Mouse (Mus musculus): ENCODE results near the gene Hoxa13. TPM values are rescaled to one million over a fixed set of nuclear protein-coding genes. Genes with fewer than 3 reads are reported as not detected.

Gene Hoxa13
- polyA plus RNA-seq, 1 experiment from 2014 or later = not detected

DNA sequence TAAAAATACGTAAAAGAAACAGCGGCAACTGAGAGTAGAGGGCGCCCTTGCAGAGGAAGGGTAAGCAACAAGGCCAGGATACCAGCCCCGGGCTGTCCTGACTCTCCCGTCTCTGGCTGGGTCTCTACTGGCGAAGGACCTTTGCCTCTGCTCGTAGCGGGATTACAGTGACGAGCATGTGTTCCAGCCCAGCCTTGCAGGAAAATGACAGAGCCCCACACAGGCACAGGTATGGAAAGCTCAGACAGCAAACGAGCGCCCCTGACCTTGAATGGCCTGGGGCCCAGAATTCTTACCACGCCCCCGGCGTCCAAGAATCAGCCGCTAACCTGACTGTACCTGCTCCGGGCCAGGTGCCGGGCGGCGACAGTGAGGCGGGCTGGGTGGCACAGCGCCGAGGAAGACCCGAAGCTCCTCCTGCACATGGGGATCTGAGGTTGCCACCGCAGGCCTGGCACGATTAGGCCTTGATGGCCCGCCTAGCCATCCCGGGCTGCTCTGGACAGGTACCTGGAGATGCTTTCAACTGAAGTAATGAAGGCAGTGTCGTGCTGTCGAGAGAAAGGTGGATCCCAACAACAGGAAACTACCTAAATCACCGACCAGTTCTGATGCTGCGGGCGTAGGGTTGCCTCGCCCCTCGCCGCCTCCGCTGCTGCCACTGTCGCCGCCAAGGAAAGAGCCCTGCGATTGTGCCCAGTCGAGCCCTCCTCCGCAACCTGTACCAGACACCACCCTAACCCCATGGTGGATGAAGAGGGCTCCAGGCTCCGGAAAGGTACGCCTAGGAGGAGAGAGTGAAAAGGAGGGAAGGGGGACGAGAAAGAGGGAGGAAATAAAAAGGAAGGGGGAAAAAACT is 30.9 kb downstream of the Hoxa13 start:
- H3K4me2 ChIP-seq (replicated peaks) = no peak overlapping the region
- H3K27me3 ChIP-seq = peaks cover 94% of the 10 kb centered on the region

DNA sequence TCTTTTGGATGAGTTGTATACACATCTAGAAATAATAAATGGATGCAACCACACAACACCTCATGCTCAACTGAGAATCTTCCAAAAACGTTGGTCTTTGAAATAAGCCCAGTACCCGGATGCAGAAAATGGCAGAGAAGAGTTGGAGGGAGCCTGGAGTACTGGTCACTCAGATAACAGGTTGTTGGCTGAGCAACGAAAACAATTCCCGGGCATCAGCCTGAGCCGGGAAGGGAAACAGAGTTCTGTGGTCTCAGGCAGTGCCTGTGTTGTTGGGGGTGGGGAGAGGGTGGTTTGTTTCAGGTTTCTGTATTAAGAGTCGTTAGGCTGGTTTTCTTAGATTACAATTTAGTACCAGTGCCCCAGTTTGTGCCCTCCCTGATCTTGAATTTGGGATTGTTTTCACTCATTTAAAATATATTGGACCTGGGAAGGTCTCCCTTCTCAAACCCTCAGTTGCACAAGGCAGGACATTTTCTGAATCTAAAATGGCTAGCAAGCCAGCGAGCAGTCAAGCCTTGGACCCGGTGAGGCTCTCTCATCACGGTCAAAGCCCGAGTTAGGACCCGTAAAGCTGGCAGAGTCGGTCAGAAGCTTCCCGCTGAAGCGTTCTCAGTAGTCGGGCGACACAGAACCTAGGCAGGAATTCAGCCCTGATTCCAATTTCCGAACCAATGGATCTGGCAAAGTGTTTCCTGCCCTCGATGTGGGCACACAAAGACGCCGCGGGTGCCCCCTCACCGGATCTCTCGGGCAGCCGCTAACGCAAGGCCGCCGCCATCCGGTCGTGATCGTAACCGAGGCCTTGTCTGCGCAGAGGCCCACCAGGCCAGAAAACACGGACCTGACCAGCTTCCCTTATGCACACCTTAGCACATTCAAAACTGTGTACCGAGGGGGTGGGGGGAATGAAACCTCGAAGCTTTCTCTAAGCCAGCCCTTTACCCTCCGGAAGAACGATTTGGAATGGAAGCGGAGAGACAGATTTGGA is 31.9 kb downstream of the Hoxa13 start:
- Histone ChIP-seq H3K9ac (replicated peaks) (no peak overlapping the region), H3K36me3 (no peaks in the 10 kb centered on the region)

More for the DNA sequence above, 30.9 kb downstream of the Hoxa13 start:
- WGBS = 3% methylated on average over 43 of the region's 44 CpGs
- no peak for ATAC-seq (ENCODE audit: low FRiP score, low read depth)
- Histone ChIP-seq H3K4me3 (no peak overlapping the region), H3K9ac (replicated peaks) (no peak overlapping the region), H3K4me1 (no peaks in the 10 kb centered on the region), H3K36me3 (no peaks in the 10 kb centered on the region), H3K9me3 (no peaks in the 10 kb centered on the region), H3K27ac (replicated peaks) (no peak overlapping the region)

DNA sequence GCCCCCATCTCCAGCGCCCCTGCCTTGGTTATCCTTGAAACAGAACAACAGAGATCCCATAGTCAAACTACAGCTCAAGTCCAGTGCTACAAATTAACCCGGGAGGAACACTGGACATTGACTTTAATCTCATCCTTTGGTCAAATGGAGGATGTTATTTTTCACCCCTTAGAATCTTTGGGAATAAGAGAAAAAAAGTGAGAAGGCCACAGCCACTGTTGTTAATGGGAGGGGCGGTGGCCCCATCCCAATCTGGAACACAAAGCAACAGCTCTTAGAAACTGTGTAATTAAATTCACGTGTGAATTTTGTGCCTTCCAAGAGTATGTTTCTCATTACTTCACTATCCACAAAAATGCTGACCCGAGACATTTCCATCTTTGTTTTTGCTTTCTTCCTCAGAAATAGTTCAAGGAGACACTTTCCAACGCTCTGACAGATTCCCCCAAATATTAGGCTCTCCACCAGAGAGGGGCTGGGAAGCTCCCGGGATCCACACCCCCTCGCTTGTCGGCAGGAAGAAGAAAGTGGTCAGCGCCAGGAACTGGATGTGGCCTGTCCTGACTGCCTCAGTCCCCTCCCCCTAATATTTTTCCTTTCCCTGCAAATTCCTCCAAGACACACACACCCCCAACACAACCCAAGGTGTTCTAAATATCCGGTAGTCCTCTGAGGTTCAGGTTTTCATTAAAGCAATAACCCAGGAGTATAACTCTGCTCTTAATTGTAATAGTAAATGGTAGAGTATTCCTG is 33.0 kb downstream of the Hoxa13 start:
- 2% methylated on average over 11 of the region's 11 CpGs for WGBS
- Histone ChIP-seq H3K4me1 (no peaks in the 10 kb centered on the region), H3K27me3 (peaks cover 94% of the 10 kb centered on the region), H3K27ac (replicated peaks) (no peak overlapping the region), H3K4me2 (replicated peaks) (no peak overlapping the region), H3K9me3 (no peaks in the 10 kb centered on the region), H3K36me3 (no peaks in the 10 kb centered on the region), H3K4me3 (no peak overlapping the region), H3K9ac (replicated peaks) (no peak overlapping the region)
- ATAC-seq (ENCODE audit: low FRiP score, low read depth) = no peak

More for the DNA sequence above, 31.9 kb downstream of the Hoxa13 start:
- peaks cover 94% of the 10 kb centered on the region for H3K27me3 ChIP-seq
- no peaks in the 10 kb centered on the region for H3K9me3 ChIP-seq
- H3K4me2 ChIP-seq (replicated peaks) = no peak overlapping the region
- ATAC-seq (ENCODE audit: low FRiP score, low read depth) = no peak
- no peak overlapping the region for H3K27ac ChIP-seq (replicated peaks)
- WGBS = 1% methylated on average over 38 of the region's 38 CpGs
- no peaks in the 10 kb centered on the region for H3K4me1 ChIP-seq
- no peak overlapping the region for H3K4me3 ChIP-seq

DNA sequence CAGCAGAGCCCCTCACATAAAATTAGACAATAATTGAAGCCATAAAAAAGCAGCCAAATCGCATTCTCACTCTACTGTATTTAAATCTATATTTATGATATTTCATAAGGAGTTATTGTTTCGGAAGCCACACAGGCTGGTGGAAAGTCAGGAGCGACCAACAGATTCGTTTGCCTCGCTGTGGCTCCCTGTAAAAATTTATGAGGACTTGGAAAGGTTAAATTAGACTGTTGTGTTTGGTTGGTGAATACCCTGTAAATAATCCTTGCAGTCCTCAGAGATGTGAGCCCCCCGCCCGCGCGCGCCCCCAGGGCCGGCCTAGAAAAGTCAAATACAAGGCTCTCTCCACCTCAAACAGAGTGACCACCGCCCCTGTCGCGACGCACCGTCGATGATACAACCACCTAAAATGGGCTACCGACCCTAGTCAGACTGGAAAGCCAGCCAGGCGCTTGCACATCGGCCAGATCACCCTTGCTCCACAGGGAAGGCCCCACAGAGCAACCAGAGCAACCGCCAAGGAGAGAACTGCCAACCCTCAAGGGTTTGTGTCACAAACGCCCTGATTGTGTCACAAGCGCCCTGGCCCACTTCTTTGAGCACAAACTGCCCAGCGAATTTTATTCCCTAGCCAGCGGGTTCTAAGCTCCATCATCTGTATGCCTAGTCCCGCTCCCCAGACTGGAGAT is 34.0 kb downstream of the Hoxa13 start:
- Histone ChIP-seq H3K36me3 (no peaks in the 10 kb centered on the region), H3K9me3 (no peaks in the 10 kb centered on the region), H3K4me3 (no peak overlapping the region), H3K9ac (replicated peaks) (no peak overlapping the region), H3K4me2 (replicated peaks) (no peak overlapping the region), H3K27me3 (peaks cover 94% of the 10 kb centered on the region), H3K4me1 (no peaks in the 10 kb centered on the region), H3K27ac (replicated peaks) (no peak overlapping the region)
- no peak for ATAC-seq (ENCODE audit: low FRiP score, low read depth)
- 4% methylated on average over 26 of the region's 26 CpGs for WGBS

DNA sequence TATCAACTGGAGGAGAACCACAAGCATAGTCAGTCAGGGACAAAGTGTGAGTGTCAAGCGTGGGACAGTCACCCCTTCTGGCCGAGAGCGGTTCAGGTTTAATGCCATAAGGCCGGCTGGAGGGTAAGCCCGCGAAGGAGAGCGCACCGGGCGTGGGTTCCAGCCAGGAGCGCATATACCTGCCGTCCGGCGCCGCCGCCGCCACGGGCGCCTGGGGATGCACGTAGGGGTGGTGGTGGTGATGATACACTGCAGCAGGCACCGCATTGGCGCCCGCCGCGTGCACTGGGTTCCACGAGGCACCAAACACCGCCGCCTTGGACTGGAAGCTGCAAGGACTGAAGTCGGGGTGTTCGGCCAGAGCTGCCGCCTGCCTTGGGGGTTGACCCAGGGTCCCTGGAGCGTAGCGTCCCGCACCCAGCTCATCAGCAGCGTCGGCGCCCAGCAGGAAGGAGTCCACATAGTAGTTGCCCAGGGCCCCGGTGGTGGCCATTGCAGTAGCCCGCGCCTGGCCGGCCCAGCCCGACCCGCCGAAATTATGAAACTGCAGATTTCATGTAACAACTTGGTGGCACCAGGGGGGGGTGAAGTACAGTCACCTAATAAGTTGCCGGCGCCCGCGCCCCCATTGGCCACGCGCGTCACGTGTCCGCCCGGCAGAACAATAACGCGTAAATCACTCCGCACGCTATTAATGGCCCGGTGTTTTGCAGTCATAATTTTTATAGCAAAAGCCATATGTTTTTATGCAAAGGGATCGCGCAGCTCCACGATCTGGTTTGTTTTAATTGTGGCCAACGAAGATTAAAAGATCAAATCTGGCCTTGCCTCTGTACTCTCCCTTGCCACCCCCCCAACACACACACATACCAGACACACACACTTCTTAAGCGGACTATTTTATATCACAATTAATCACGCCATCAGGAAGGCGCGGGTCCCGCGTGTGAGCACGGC is 34.8 kb downstream of the Hoxa13 start:
- 3% methylated on average over 68 of the region's 69 CpGs for WGBS
- peaks cover 4% of the 10 kb centered on the region for H3K4me1 ChIP-seq
- no peaks in the 10 kb centered on the region for H3K9me3 ChIP-seq
- no peaks in the 10 kb centered on the region for H3K36me3 ChIP-seq
- H3K27ac ChIP-seq (replicated peaks) = no peak overlapping the region
- no peak overlapping the region for H3K4me2 ChIP-seq (replicated peaks)
- H3K9ac ChIP-seq (replicated peaks) = no peak overlapping the region
- 0 out of 2 replicates have a peak overlapping the region, but pooled peaks have one; percentile 10 for H3K4me3 ChIP-seq
- no peak for ATAC-seq (ENCODE audit: low FRiP score, low read depth)
- H3K27me3 ChIP-seq = peaks cover 98% of the 10 kb centered on the region

DNA sequence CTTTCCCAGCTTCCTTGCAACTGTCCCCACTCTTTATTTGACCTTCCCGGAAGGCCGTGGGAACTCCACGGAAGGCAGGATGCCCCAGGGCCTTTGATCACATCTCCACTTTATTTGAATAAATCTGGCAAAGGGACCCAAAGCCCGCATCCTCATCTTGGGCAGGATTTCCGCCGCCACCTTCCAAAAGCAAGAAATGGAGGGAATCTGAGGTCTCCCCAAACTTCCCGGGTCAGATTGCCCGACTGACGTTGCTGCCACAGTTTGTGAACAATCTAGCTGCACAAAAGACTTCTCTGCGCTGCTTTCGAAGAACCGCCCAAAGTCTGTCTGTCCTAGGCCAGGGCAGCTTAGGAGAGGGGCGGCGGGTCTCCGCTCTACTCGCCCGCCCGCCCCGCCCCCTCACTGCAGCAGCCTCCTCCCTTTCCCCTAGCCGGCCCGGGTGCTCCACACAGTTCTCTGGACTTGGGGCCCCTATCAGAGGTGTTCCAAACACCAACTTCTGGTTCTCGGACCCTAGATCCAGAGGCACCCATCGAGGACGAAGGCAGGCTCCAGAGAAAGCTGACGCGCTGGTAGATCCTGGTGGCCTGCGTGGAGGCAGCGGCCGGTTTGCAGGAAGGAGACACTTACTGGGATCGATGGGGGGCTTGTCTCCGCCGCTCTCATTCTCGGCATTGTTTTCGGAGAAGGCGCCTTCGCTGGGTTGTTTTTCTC is 35.6 kb downstream of the Hoxa13 start:
- no peak overlapping the region for H3K9ac ChIP-seq (replicated peaks)
- 2% methylated on average over 36 of the region's 36 CpGs for WGBS

DNA sequence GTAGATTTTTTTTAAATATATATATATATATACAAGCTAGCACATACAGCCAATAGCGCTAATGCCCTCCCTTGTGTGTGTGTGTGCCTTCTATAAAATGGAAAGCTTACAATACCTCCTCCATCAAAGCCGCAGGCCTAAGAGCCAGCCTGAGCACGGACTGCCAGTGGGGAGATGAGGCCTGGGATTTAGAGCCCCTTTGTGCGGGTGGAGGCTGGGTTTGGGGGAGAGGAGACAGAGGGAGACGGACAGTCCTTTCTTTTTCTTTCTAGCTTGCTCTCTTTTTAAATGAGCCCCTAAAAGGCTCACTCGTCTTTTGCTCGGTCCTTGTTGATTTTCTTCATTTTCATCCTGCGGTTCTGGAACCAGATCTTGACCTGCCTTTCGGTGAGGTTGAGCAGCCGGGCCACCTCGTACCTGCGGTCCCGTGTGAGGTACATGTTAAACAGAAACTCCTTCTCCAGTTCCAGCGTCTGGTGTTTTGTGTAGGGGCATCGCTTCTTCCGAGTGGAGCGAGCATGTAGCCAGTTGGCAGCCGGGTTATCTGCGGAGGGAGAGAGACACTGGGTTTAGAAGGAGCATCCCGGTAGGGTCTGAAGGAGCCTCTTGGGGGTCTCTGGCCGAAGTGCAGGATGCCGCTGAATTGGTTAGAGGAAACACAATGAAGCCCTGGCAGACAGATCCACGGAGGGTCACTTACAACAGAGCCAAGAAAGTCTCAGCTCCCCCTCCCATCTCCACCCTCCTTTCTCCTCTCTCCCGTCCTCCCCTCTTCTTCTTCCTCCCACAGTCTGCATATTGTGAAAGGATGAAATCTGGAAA is 36.5 kb downstream of the Hoxa13 start:
- Histone ChIP-seq H3K9ac (replicated peaks) (no peak overlapping the region), H3K9me3 (no peaks in the 10 kb centered on the region), H3K4me1 (peaks cover 4% of the 10 kb centered on the region), H3K36me3 (no peaks in the 10 kb centered on the region), H3K27me3 (peaks cover 98% of the 10 kb centered on the region), H3K27ac (replicated peaks) (no peak overlapping the region), H3K4me2 (replicated peaks) (no peak overlapping the region), H3K4me3 (no peak overlapping the region)
- no peak for ATAC-seq (ENCODE audit: low FRiP score, low read depth)
- WGBS = 2% methylated on average over 24 of the region's 24 CpGs

More for the DNA sequence above, 35.6 kb downstream of the Hoxa13 start:
- Histone ChIP-seq H3K27me3 (peaks cover 98% of the 10 kb centered on the region), H3K4me2 (replicated peaks) (no peak overlapping the region), H3K4me3 (no peak overlapping the region), H3K36me3 (no peaks in the 10 kb centered on the region), H3K9me3 (no peaks in the 10 kb centered on the region), H3K27ac (replicated peaks) (no peak overlapping the region), H3K4me1 (peaks cover 4% of the 10 kb centered on the region)
- ATAC-seq (ENCODE audit: low FRiP score, low read depth) = no peak

DNA sequence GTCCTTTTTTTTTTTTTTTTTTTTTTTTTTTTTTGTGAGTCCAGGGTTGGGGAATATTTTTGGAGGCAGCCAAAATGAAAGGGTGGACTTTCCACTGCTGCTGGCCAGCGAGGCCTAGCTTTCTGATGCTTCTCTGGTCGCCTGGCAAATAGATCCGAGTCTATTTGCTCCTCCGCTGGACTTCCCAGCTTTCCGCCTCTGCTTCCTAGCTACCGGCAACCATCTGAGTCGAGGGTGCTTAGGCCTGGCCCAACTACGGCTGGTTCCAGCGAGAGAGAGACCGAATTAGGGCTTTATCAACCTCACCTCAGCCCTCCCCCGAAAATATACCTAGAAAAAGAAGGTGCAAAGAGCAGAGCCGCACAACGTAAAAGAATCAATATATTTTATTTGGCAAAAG is 38.0 kb downstream of the Hoxa13 start:
- Histone ChIP-seq H3K9ac (replicated peaks) (no peak overlapping the region), H3K36me3 (no peaks in the 10 kb centered on the region), H3K27ac (replicated peaks) (no peak overlapping the region), H3K4me2 (replicated peaks) (no peak overlapping the region), H3K4me1 (peaks cover 4% of the 10 kb centered on the region), H3K27me3 (peaks cover 100% of the 10 kb centered on the region), H3K9me3 (no peaks in the 10 kb centered on the region), H3K4me3 (no peak overlapping the region)
- no peak for ATAC-seq (ENCODE audit: low FRiP score, low read depth)
- 7% methylated on average over 13 of the region's 13 CpGs for WGBS

DNA sequence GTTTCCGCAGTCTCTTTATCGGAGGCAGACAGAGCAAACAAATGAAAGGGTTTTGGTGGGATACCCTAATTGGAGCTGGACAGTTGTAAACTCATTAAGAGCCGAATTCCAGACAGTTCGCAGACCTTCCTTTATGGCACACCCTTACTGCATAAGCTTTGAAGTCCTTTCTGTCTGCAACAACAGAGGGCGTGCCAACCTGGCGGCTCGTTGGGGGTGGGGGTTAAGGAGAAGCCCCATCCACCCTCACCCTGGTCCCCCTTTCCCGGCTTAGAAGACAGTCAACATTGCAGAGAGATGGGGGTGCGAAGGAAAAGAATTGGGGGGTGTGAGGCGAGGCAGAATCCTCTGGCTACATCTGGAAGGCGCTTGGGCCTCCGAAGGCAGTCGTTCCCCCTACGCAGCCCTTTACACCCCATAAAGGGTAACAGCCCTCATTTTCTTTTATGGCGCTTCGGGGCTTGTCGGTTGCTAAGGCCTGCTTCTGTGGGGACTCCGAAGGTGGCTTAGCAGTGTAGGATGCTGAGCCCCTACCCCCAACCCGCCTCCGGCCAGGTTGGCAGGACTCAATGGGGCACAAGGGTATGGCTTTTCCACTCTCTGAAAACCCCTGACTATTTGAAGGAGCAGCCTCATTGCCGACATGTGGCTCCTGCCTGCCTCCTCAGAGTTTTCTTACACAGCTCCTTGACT is 38.5 kb downstream of the Hoxa13 start:
- 5% methylated on average over 21 of the region's 21 CpGs for WGBS
- peak overlapping the region; percentile 70 for H3K4me2 ChIP-seq (replicated peaks)
- no peak overlapping the region for H3K9ac ChIP-seq (replicated peaks)

More for the DNA sequence above, 38.5 kb downstream of the Hoxa13 start:
- Histone ChIP-seq H3K27ac (replicated peaks) (no peak overlapping the region), H3K4me3 (no peak overlapping the region), H3K4me1 (peaks cover 9% of the 10 kb centered on the region), H3K9me3 (no peaks in the 10 kb centered on the region), H3K27me3 (peaks cover 100% of the 10 kb centered on the region), H3K36me3 (no peaks in the 10 kb centered on the region)
- no peak for ATAC-seq (ENCODE audit: low FRiP score, low read depth)

All from midbrain, embryonic 12.5 days (tissue).